Mouse (Mus musculus): ENCODE measurements at regions not wholly inside any gene's neighbourhood (a gene's known extent, or its start where the extent isn't known, plus 50 kb on each side); places are given as distances from the start of the nearest gene placed in this dataset.
A peak's percentile ranks its signal among the peaks of the same experiment; 100 is the strongest.
"Not testable (repeated sequence)": the region's sequence is repeated elsewhere in the genome, so short reads cannot be mapped to it uniquely, and the experiment has no call there.

- Histone ChIP-seq H3K4me2 (no peak overlapping the region), H3K4me1 (replicated peaks) (no peaks in the 10 kb centered on the region), H3K4me3 (no peak overlapping the region), H3K27ac (replicated peaks) (no peak overlapping the region), H3K36me3 (no peaks in the 10 kb centered on the region), H3K9ac (no peak overlapping the region), H3K9me3 (no peaks in the 10 kb centered on the region), H3K27me3 (no peaks in the 10 kb centered on the region)
- 89% methylated on average over 2 of the region's 2 CpGs for WGBS
- ATAC-seq (ENCODE audit: low read depth): no peak
Observed at GRCm38 (mm10) chr12:10529077-10529476, 138.5 kb downstream of the Rdh14 start.

- ATAC-seq (ENCODE audit: low read depth): no peak
- 87% methylated on average over 3 of the region's 3 CpGs for WGBS
Observed at GRCm38 (mm10) chr12:10530996-10531395, 140.4 kb downstream of the Rdh14 start.

GRCm38 (mm10) chr12:10533971-10534370, 143.4 kb downstream of the Rdh14 start:
- Histone ChIP-seq H3K9me3 (no peaks in the 10 kb centered on the region), H3K27ac (replicated peaks) (no peak overlapping the region), H3K4me3 (no peak overlapping the region), H3K4me1 (replicated peaks) (no peaks in the 10 kb centered on the region), H3K9ac (no peak overlapping the region), H3K27me3 (no peaks in the 10 kb centered on the region), H3K4me2 (no peak overlapping the region), H3K36me3 (no peaks in the 10 kb centered on the region)
- ATAC-seq (ENCODE audit: low read depth): no peak
- 92% methylated on average over 6 of the region's 6 CpGs for WGBS

More at GRCm38 (mm10) chr12:10530996-10531395, 140.4 kb downstream of the Rdh14 start:
- Histone ChIP-seq H3K4me2 (no peak overlapping the region), H3K27me3 (no peaks in the 10 kb centered on the region), H3K9me3 (no peaks in the 10 kb centered on the region), H3K27ac (replicated peaks) (no peak overlapping the region), H3K9ac (no peak overlapping the region), H3K4me1 (replicated peaks) (no peaks in the 10 kb centered on the region), H3K4me3 (no peak overlapping the region), H3K36me3 (no peaks in the 10 kb centered on the region)

- ATAC-seq (ENCODE audit: low read depth): no peak
Observed at GRCm38 (mm10) chr12:10536239-10536638, 145.7 kb downstream of the Rdh14 start.

GRCm38 (mm10) chr12:10537069-10537468, 146.5 kb downstream of the Rdh14 start:
- H3K4me3 ChIP-seq: no peak overlapping the region
- H3K27ac ChIP-seq (replicated peaks): no peak overlapping the region
- H3K4me2 ChIP-seq: no peak overlapping the region
- peak; percentile 59; the same call in 1 of the 2 replicates for ATAC-seq (ENCODE audit: low read depth)
- no peaks in the 10 kb centered on the region for H3K9me3 ChIP-seq
- H3K9ac ChIP-seq: no peak overlapping the region
- WGBS: 2% methylated on average over 4 of the region's 4 CpGs
- H3K27me3 ChIP-seq: no peaks in the 10 kb centered on the region
- no peaks in the 10 kb centered on the region for H3K4me1 ChIP-seq (replicated peaks)
- H3K36me3 ChIP-seq: no peaks in the 10 kb centered on the region

More at GRCm38 (mm10) chr12:10536239-10536638, 145.7 kb downstream of the Rdh14 start:
- Histone ChIP-seq H3K4me3 (no peak overlapping the region), H3K4me2 (no peak overlapping the region), H3K27ac (replicated peaks) (no peak overlapping the region), H3K9me3 (no peaks in the 10 kb centered on the region), H3K9ac (no peak overlapping the region), H3K36me3 (no peaks in the 10 kb centered on the region), H3K4me1 (replicated peaks) (no peaks in the 10 kb centered on the region), H3K27me3 (no peaks in the 10 kb centered on the region)
- 84% methylated on average over 12 of the region's 12 CpGs for WGBS

GRCm38 (mm10) chr12:10549481-10550201, 159.1 kb downstream of the Rdh14 start:
- Histone ChIP-seq H3K9me3 (no peaks in the 10 kb centered on the region), H3K4me1 (replicated peaks) (no peaks in the 10 kb centered on the region), H3K4me3 (no peak overlapping the region), H3K36me3 (no peaks in the 10 kb centered on the region), H3K27ac (replicated peaks) (no peak overlapping the region), H3K4me2 (no peak overlapping the region), H3K9ac (no peak overlapping the region), H3K27me3 (no peaks in the 10 kb centered on the region)
- WGBS: 61% methylated on average over 1 of the region's 1 CpGs
- ATAC-seq (ENCODE audit: low read depth): no peak

GRCm38 (mm10) chr12:10554701-10555100, 164.1 kb downstream of the Rdh14 start:
- H3K9ac ChIP-seq; H3K36me3 ChIP-seq; H3K27me3 ChIP-seq; H3K9me3 ChIP-seq; H3K4me1 ChIP-seq (replicated peaks); H3K27ac ChIP-seq (replicated peaks); H3K4me3 ChIP-seq; ATAC-seq (ENCODE audit: low read depth); H3K4me2 ChIP-seq: not testable (repeated sequence)
- WGBS: 76% methylated on average over 1 of the region's 1 CpGs

GRCm38 (mm10) chr12:10562966-10563365, 172.4 kb downstream of the Rdh14 start:
- no peaks in the 10 kb centered on the region for H3K4me1 ChIP-seq (replicated peaks)
- H3K9me3 ChIP-seq: no peaks in the 10 kb centered on the region
- H3K4me3 ChIP-seq: no peak overlapping the region
- 69% methylated on average over 1 of the region's 1 CpGs for WGBS
- H3K27me3 ChIP-seq: no peaks in the 10 kb centered on the region
- no peak overlapping the region for H3K4me2 ChIP-seq
- no peak overlapping the region for H3K9ac ChIP-seq
- no peak overlapping the region for H3K27ac ChIP-seq (replicated peaks)
- no peak for ATAC-seq (ENCODE audit: low read depth)
- H3K36me3 ChIP-seq: no peaks in the 10 kb centered on the region

- ATAC-seq (ENCODE audit: low read depth): no peak
- Histone ChIP-seq H3K9ac (no peak overlapping the region), H3K4me1 (replicated peaks) (no peaks in the 10 kb centered on the region), H3K4me2 (no peak overlapping the region), H3K36me3 (no peaks in the 10 kb centered on the region), H3K9me3 (no peaks in the 10 kb centered on the region), H3K4me3 (no peak overlapping the region), H3K27me3 (no peaks in the 10 kb centered on the region), H3K27ac (replicated peaks) (no peak overlapping the region)
- WGBS: 90% methylated on average over 2 of the region's 2 CpGs
Observed at GRCm38 (mm10) chr12:10567881-10568280, 177.3 kb downstream of the Rdh14 start.

GRCm38 (mm10) chr12:10571643-10572377, 181.2 kb downstream of the Rdh14 start:
- no peaks in the 10 kb centered on the region for H3K9me3 ChIP-seq

GRCm38 (mm10) chr12:10572378-10572650, 181.7 kb downstream of the Rdh14 start:
- 63% methylated on average over 5 of the region's 5 CpGs for WGBS
- no peaks in the 10 kb centered on the region for H3K36me3 ChIP-seq
- no peak overlapping the region for H3K27ac ChIP-seq (replicated peaks)
- no peak overlapping the region for H3K4me2 ChIP-seq
- H3K9ac ChIP-seq: no peak overlapping the region
- H3K9me3 ChIP-seq: no peaks in the 10 kb centered on the region
- H3K4me3 ChIP-seq: no peak overlapping the region
- ATAC-seq (ENCODE audit: low read depth): no peak
- no peaks in the 10 kb centered on the region for H3K27me3 ChIP-seq
- H3K4me1 ChIP-seq (replicated peaks): no peaks in the 10 kb centered on the region

More at GRCm38 (mm10) chr12:10571643-10572377, 181.2 kb downstream of the Rdh14 start:
- Histone ChIP-seq H3K36me3 (no peaks in the 10 kb centered on the region), H3K27me3 (no peaks in the 10 kb centered on the region), H3K4me1 (replicated peaks) (no peaks in the 10 kb centered on the region), H3K27ac (replicated peaks) (no peak overlapping the region), H3K9ac (no peak overlapping the region), H3K4me2 (no peak overlapping the region), H3K4me3 (no peak overlapping the region)
- 61% methylated on average over 11 of the region's 11 CpGs for WGBS
- ATAC-seq (ENCODE audit: low read depth): no peak

- Histone ChIP-seq H3K27me3 (no peaks in the 10 kb centered on the region), H3K4me3 (no peak overlapping the region), H3K4me1 (replicated peaks) (no peaks in the 10 kb centered on the region), H3K4me2 (no peak overlapping the region), H3K9ac (no peak overlapping the region), H3K9me3 (no peaks in the 10 kb centered on the region), H3K27ac (replicated peaks) (no peak overlapping the region), H3K36me3 (no peaks in the 10 kb centered on the region)
- WGBS: 82% methylated on average over 9 of the region's 9 CpGs
- no peak for ATAC-seq (ENCODE audit: low read depth)
Observed at GRCm38 (mm10) chr12:10573381-10573780, 182.8 kb downstream of the Rdh14 start.

All from neural tube, embryonic 13.5 days (tissue).